In the genomic region with DNA sequence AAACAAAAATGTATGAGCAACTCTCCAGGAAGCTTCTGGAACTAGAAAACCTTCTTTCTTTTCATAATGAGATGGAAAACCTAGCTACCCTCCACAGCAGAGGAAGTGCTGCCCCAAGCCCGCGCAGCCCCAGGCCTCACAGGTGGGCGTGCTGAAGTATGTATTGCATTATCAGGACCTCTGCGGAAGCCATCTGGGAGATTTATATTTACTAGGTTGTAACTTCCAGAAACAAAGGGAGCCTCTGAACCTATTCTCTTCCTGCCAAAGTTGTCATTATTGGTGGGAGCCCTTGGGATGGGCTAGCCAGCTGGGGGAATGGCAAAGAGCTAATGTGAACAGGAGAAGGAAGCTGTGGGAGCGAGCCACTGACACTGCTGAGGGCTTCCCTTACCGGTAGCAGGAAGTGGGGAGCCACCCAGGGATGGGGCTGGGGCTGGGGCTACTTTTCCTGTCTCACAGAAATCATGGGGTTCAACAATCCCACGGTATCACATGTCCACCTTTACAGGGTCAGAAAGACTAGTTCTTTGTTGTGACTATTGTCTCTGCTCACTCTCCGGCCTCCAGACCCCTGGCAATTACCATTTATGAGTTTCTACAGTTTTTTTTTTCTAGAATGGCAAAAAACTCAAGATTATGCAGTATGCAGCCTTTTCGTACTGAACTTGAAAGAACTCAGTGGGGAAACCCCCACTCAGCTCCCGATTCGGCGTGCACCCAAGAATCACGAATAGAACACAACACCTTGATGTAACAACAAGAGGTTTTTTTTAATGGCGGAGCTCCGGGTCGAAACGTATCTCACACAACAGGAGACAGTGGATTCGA, we compare ENCODE assay signal across 9 mouse cellular contexts. TPM values are rescaled to one million over a fixed set of nuclear protein-coding genes. Genes with fewer than 3 reads are reported as not detected.
DNase-seq lines count a peak whose midpoint lies in the region; ATAC-seq and TF ChIP-seq lines count a peak whose summit lies in the region.
"Had no signal": no experiment of that assay in that cellular context is flagged by ENCODE, and none has a peak within 500 bp of the region (broad histone marks: within the 10 kb centered on the region; RNA-seq: fewer than 3 reads in every experiment).

No protein-coding gene starts in this region.

- intact Hi-C loops in heart, postnatal 10 days (cut with DNase I), result loop anchor here (5.0 kb wide), 2 partner anchors 38 to 133 kb away; no protein-coding TSS in a partner anchor

- TF ChIP-seq CTCF in kidney, adult 2 months (conservative IDR thresholded peaks at IDR 0.05; ENCODE audit: insufficient read depth, insufficient read length, low read depth, low read length), result no peak

- TF ChIP-seq POLR2A in kidney, adult 2 months (IDR thresholded peaks at IDR 0.05; ENCODE audit: low read depth, low read length), result no peak

- peak; percentile 60 for ATAC-seq in activated CD4-positive, CD25-positive, alpha-beta regulatory T cell, adult 4 months
- ATAC-seq in stomach, embryonic 16.5 days (ENCODE audit: insufficient read depth, low FRiP score), result no peak
- ATAC-seq in hindbrain, embryonic 13.5 days (ENCODE audit: low FRiP score), result no peak

- no peak overlapping the region for H3K27ac ChIP-seq in kidney, adult 2 months (ENCODE audit: insufficient read depth, low read depth, low read length)
- H3K27ac ChIP-seq in stomach, embryonic 16.5 days (ENCODE audit: low read length), result 0 out of 2 replicates have a peak overlapping the region, but pooled peaks have one; percentile 43
- no peak overlapping the region for H3K27ac ChIP-seq in hindbrain, embryonic 13.5 days

- no peak overlapping the region for H3K4me2 ChIP-seq in stomach, embryonic 16.5 days (ENCODE audit: low read depth, low read length)
- H3K4me2 ChIP-seq in hindbrain, embryonic 13.5 days, result no peak overlapping the region

- no peaks in the 10 kb centered on the region for H3K4me1 ChIP-seq in kidney, adult 2 months (ENCODE audit: control insufficient read depth, insufficient read depth, low read length)
- peaks cover 25% of the 10 kb centered on the region for H3K4me1 ChIP-seq in stomach, embryonic 16.5 days (ENCODE audit: control insufficient read depth, insufficient read depth, low read length)
- H3K4me1 ChIP-seq in hindbrain, embryonic 13.5 days (replicated peaks), result peaks cover 23% of the 10 kb centered on the region

- no peaks in the 10 kb centered on the region for H3K36me3 ChIP-seq in kidney, adult 2 months (ENCODE audit: control insufficient read depth, insufficient read depth, low read length)
- no peaks in the 10 kb centered on the region for H3K36me3 ChIP-seq in stomach, embryonic 16.5 days (ENCODE audit: control insufficient read depth, insufficient read depth, low read length)
- no peaks in the 10 kb centered on the region for H3K36me3 ChIP-seq in hindbrain, embryonic 13.5 days

- peak; percentile 14 to 27 for DNase-seq in kidney, postnatal 4 days
- no peak for DNase-seq in kidney, adult 2 months
- DNase-seq in heart, postnatal 10 days, result peak; percentile 39 to 51
- no peak for DNase-seq in cerebellum, adult 8-10 months
- no peak for DNase-seq in right cerebral cortex, postnatal 36 days (ENCODE audit: low spot score in 2 of 2)
- DNase-seq: right cerebral cortex, postnatal 25 days had no signal

- H3K4me3 ChIP-seq in kidney, adult 2 months (ENCODE audit: insufficient read depth, low read depth, low read length), result no peak overlapping the region
- H3K4me3 ChIP-seq in stomach, embryonic 16.5 days (replicated peaks; ENCODE audit: low read length), result no peak overlapping the region
- no peak overlapping the region for H3K4me3 ChIP-seq in hindbrain, embryonic 13.5 days

- no peaks in the 10 kb centered on the region for H3K9me3 ChIP-seq in stomach, embryonic 16.5 days (replicated peaks; ENCODE audit: control insufficient read depth, low read length)
- no peaks in the 10 kb centered on the region for H3K9me3 ChIP-seq in hindbrain, embryonic 13.5 days

- no peak overlapping the region for H3K9ac ChIP-seq in stomach, embryonic 16.5 days (ENCODE audit: low read length)
- no peak overlapping the region for H3K9ac ChIP-seq in hindbrain, embryonic 13.5 days

- no peaks in the 10 kb centered on the region for H3K27me3 ChIP-seq in kidney, adult 2 months (replicated peaks; ENCODE audit: control insufficient read depth, insufficient read depth, low read length)
- H3K27me3 ChIP-seq in stomach, embryonic 16.5 days (ENCODE audit: control insufficient read depth, insufficient read depth, low read length), result no peaks in the 10 kb centered on the region
- no peaks in the 10 kb centered on the region for H3K27me3 ChIP-seq in hindbrain, embryonic 13.5 days

- 79% methylated on average over 18 of the region's 18 CpGs for WGBS in kidney, adult 2 months
- WGBS in stomach, embryonic 16.5 days, result 78% methylated on average over 18 of the region's 18 CpGs
- 80% methylated on average over 18 of the region's 18 CpGs for WGBS in hindbrain, embryonic 13.5 days

RNA-seq across cellular contexts. Expression of a gene that starts 44.2 kb away (rescaled TPM):
- polyA plus RNA-seq in kidney, adult 2 months (2012; rRNA removed), result 3.4 and 4.5 TPM in 2 replicates
- 100 to 1,000 TPM in 1 of 2 experiments, 10 to 100 TPM in 1; 81.7 to 103 TPM for polyA plus RNA-seq in activated CD4-positive, CD25-positive, alpha-beta regulatory T cell, adult 4 months (2017; shearing (Covaris generic))
- total RNA-seq in heart, postnatal 10 days (2021), result 10 to 100 TPM; 20.2 to 20.4 TPM
- polyA plus RNA-seq in stomach, embryonic 16.5 days (2015; fragmentation: Nextera tagmentation; extraction: Ambion mirVana), result 11.6 and 11.9 TPM in 2 replicates
- polyA plus RNA-seq in hindbrain, embryonic 13.5 days (2015; fragmentation: Nextera tagmentation; extraction: Ambion mirVana), result 45.8 and 45.9 TPM in 2 replicates

Comparison
In these comparisons a context has a peak if more than half of its experiments do, and no peak if none do; other contexts are left out.
1. DNase-seq: peak in kidney, postnatal 4 days (2 of 2) and heart, postnatal 10 days (2 of 2); none in kidney, adult 2 months (single experiment), cerebellum, adult 8-10 months (single experiment) and right cerebral cortex, postnatal 36 days (0 of 2).